Mouse (Mus musculus) ES-Bruce4 (cell line): ENCODE data around the gene Fxn. TPM values are rescaled to one million over a fixed set of nuclear protein-coding genes. Genes with fewer than 3 reads are reported as not detected.

Experiments
- H3K27ac ChIP-seq: 2 replicates; pipeline ENCODE4 v1.5.1; 2012; ENCODE audit warnings: low read length, inconsistent platforms; ENCODE audit not compliant: insufficient read depth
- H3K27me3 ChIP-seq: 2 replicates; pipeline ENCODE4 v1.6.1; 2012; ENCODE audit warnings: mild to moderate bottlenecking, low read length, inconsistent platforms; ENCODE audit not compliant: control insufficient read depth, poor library complexity, insufficient read depth, severe bottlenecking
- H3K36me3 ChIP-seq: 2 replicates; pipeline ENCODE4 v1.6.1; 2012; ENCODE audit warnings: inconsistent platforms, mild to moderate bottlenecking, low read length, moderate library complexity; ENCODE audit not compliant: control insufficient read depth, poor library complexity, insufficient read depth, severe bottlenecking
- H3K4me1 ChIP-seq: one replicate; pipeline ENCODE4 v1.8.1; 2011; ENCODE audit warnings: low read length; ENCODE audit not compliant: control insufficient read depth, insufficient read depth
- H3K4me3 ChIP-seq: 2 replicates; pipeline ENCODE4 v1.5.1; 2011; ENCODE audit warnings: low read depth, mild to moderate bottlenecking, low read length
- H3K9ac ChIP-seq: 2 replicates; pipeline ENCODE4 v1.6.1; 2012; ENCODE audit warnings: low read depth, mild to moderate bottlenecking, inconsistent platforms; ENCODE audit not compliant: poor library complexity, severe bottlenecking
- H3K9me3 ChIP-seq: replicated peaks from 2 replicates; pipeline ENCODE4 v1.6.1; 2012; ENCODE audit warnings: mild to moderate bottlenecking, low read length, inconsistent platforms; ENCODE audit not compliant: control insufficient read depth, poor library complexity, insufficient read depth, severe bottlenecking
- CTCF ChIP-seq: IDR thresholded peaks from one replicate; pipeline ENCODE4 v1.8.1; 2011; ENCODE audit warnings: low read depth, low read length
- EP300 ChIP-seq: IDR thresholded peaks from 2 replicates; pipeline ENCODE4 v1.6.1; 2011; ENCODE audit warnings: low read depth, low read length; ENCODE audit not compliant: insufficient read depth
- POLR2A ChIP-seq: IDR thresholded peaks from one replicate; pipeline ENCODE4 v1.8.1; 2011; ENCODE audit warnings: low read length; ENCODE audit not compliant: insufficient read depth
- polyA plus RNA-seq: library from polyadenylated mRNA; stranded (reverse); fragments of >200 nt; gene quantifications from 2 replicates; pipeline ENCODE4 v1.2.4, GENCODE M21; 2011; ENCODE audit warnings: low read depth; ENCODE audit not compliant: missing spikeins, insufficient read depth, insufficient read length

Gene Fxn
- polyA plus RNA-seq, 1 experiment = 11.2 TPM

- Histone ChIP-seq H3K27ac (no peak overlapping the region), H3K9ac (no peak overlapping the region), H3K4me3 (no peak overlapping the region), H3K9me3 (no peaks in the 10 kb centered on the region), H3K36me3 (no peaks in the 10 kb centered on the region), H3K4me1 (no peaks in the 10 kb centered on the region), H3K27me3 (no peaks in the 10 kb centered on the region)
- TF ChIP-seq EP300 (no peak), CTCF (no peak), POLR2A (no peak)
Observed at GRCm38 (mm10) chr19:24314676-24315075, 34.3 kb upstream of the Fxn start.

- no peak overlapping the region for H3K27ac ChIP-seq
- H3K4me3 ChIP-seq = no peak overlapping the region
- no peak overlapping the region for H3K9ac ChIP-seq
- H3K9me3 ChIP-seq = no peaks in the 10 kb centered on the region
- no peak for TF ChIP-seq POLR2A
- TF ChIP-seq EP300 = no peak
- no peak for TF ChIP-seq CTCF
- H3K27me3 ChIP-seq = no peaks in the 10 kb centered on the region
- no peaks in the 10 kb centered on the region for H3K4me1 ChIP-seq
- H3K36me3 ChIP-seq = no peaks in the 10 kb centered on the region
Observed at GRCm38 (mm10) chr19:24312556-24313342, 32.3 kb upstream of the Fxn start.

- H3K27me3 ChIP-seq = no peaks in the 10 kb centered on the region
- no peak overlapping the region for H3K9ac ChIP-seq
- H3K9me3 ChIP-seq = no peaks in the 10 kb centered on the region
- H3K4me3 ChIP-seq = no peak overlapping the region
- no peaks in the 10 kb centered on the region for H3K4me1 ChIP-seq
- no peak overlapping the region for H3K27ac ChIP-seq
- TF ChIP-seq POLR2A = no peak
- TF ChIP-seq CTCF = no peak
- TF ChIP-seq EP300 = no peak
- H3K36me3 ChIP-seq = no peaks in the 10 kb centered on the region
Observed at GRCm38 (mm10) chr19:24312046-24312445, 31.6 kb upstream of the Fxn start.

GRCm38 (mm10) chr19:24308305-24308705 is 27.9 kb upstream of the Fxn start:
- TF ChIP-seq EP300 (no peak), CTCF (no peak), POLR2A (no peak)
- Histone ChIP-seq H3K27ac (no peak overlapping the region), H3K27me3 (no peaks in the 10 kb centered on the region), H3K4me3 (no peak overlapping the region), H3K4me1 (no peaks in the 10 kb centered on the region), H3K36me3 (no peaks in the 10 kb centered on the region), H3K9me3 (no peaks in the 10 kb centered on the region), H3K9ac (no peak overlapping the region)

- H3K27ac ChIP-seq = no peak overlapping the region
- no peak overlapping the region for H3K4me3 ChIP-seq
- H3K9me3 ChIP-seq = no peaks in the 10 kb centered on the region
Observed at GRCm38 (mm10) chr19:24307271-24308221, 27.1 kb upstream of the Fxn start.

More at GRCm38 (mm10) chr19:24307271-24308221, 27.1 kb upstream of the Fxn start:
- Histone ChIP-seq H3K36me3 (no peaks in the 10 kb centered on the region), H3K27me3 (no peaks in the 10 kb centered on the region), H3K4me1 (no peaks in the 10 kb centered on the region), H3K9ac (no peak overlapping the region)
- TF ChIP-seq CTCF = no peak
- TF ChIP-seq POLR2A = no peak
- no peak for TF ChIP-seq EP300
